Mouse (Mus musculus): ENCODE measurements around the gene Prl8a9.

Gene Prl8a9

DNA sequence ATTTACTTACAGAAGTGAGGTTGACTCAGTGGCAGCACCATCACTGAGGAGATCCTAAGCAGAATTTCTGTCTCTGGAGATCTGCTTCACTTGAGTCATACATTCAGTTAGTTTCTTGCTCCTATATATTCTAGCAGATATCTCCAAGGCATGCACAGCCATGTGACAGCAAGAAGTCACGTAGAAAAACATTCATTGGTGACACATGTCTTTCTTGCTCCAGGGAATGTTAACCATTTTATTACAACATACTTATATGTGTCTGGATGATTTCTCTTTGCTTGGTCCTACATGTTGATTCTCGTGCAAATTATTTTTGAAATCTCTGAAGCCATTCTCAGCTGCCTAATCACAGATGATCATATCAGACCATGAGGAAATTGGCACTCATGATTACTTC lies at the start of gene Prl8a9:
Gene Prl8a9, minus strand, starts transcription at position 101 of the 400 bp plus-strand sequence.
- no peak for DNase-seq (ENCODE audit: low spot score in 2 of 2)

DNA sequence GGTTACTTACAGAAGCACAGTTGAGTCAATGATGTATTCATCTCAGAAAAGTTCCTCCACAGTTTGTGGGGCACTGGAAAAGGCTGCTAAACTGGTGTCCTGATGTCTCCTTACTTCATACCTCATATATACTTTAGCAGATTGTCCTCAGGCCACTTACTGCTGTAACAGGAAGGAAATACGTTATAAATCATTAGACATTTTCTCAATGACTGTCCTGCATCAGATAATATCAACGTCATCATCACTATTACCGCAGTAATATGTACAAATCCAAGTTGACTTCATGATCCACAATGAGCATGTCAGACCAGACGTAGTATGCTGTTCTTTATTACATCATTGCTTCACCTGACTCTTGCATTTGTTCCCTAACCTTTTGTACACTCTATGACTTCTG lies 46.1 kb upstream of the Prl8a9 start, which contains the start of gene Prl7b1:
Gene Prl7b1, minus strand, starts transcription at position 101 of the 400 bp plus-strand sequence.
- DNase-seq (ENCODE audit: low spot score in 2 of 2): no peak

DNA sequence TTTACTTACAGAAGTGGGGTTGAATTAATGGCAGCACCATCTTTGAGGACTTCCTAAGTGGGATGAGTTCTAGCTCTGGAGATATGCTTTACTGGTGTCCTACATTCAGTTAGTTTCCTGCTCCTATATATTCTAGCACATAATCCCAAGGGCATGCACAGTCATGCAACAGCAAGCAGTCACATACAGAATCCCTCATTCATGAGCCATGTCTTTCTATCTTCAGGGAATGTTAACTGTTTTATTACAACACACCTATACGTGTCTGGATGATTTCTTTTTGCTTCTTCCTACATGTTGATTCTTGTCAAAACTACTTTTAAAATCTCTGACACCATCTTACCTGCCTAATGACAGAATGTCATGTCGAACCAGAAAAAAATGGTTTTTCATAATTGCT lies 17.7 kb upstream of the Prl8a9 start, which contains the start of gene Prl8a1:
Gene Prl8a1, minus strand, starts transcription at position 101 of the 400 bp plus-strand sequence.
- no peak for DNase-seq (ENCODE audit: low spot score in 2 of 2)

DNA sequence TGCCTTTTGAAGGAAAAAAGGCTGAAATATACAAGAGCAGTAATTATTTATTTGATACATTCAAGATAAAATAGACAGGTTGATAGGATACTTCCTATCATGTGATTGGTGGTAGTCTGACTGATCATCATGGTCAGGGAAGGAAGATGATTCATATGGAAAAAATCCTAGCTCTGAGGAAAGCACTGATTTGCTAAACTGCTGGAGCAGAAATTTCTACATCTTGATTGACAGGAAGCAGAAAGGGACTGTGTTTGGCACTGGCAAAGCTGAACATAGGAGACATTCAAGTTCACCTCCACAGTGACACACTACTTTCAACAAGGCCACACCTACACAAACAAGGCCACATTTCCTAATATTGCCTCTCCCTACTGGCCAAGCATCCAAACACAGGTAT lies 11.1 kb downstream of the Prl8a9 start:
- DNase-seq (ENCODE audit: low spot score in 2 of 2): no peak

DNA sequence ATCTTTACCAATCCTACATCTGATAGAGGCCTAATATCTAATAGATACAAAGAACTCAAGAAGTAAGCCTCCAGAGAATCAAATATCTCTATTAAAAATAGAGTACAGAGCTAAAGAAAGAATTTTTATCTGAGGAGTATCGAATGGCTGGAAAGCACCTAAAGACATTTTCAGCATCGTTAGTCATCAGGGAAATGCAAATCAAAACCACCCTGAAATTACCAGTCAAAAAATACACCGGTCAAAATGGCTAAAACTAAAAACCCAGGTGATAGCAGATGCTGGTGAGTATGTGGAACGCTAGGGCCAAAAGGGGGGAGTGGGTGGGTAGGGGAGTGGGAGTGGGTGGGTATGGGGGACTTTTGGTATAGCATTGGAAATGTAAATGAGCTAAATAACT lies 41.2 kb downstream of the Prl8a9 start:
- no peak for DNase-seq (ENCODE audit: low spot score in 2 of 2)

DNA sequence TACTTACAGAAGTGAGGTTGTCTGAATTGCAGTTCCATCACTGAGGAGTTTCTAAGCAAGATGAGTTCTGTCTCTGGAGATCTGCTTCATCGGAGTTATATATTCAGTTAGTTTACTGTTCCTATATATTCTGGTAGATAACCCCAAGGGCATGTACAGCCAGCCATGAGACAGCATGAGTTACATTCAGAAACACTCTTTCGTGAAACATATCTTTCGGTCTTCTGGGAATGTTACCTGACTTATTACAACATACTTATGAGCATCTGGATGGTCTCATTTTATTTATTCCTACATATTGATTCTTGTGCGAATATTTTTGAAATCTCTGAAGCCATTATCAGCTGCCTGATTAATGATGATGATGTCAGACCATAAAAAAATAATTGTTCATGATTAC lies 51.3 kb downstream of the Prl8a9 start, which contains the start of gene Prl8a8:
Gene Prl8a8, minus strand, starts transcription at position 101 of the 400 bp plus-strand sequence.
- DNase-seq (ENCODE audit: low spot score in 2 of 2): no peak
